Mouse (Mus musculus) small intestine, adult 2 months (tissue): ENCODE data around the gene Lgr5. TPM values are rescaled to one million over a fixed set of nuclear protein-coding genes. Genes with fewer than 3 reads are reported as not detected.

Experiments used
- H3K27ac ChIP-seq: fragments of 200-500 bp; 2 replicates; pipeline ENCODE4 v1.5.1; 2012; ENCODE audit warnings: low read depth, low read length, control low read depth, inconsistent platforms; ENCODE audit not compliant: insufficient read depth
- H3K27me3 ChIP-seq: fragments of 200-500 bp; 2 replicates; pipeline ENCODE4 v1.6.1; 2012; ENCODE audit warnings: mild to moderate bottlenecking, moderate library complexity, low read length, inconsistent platforms; ENCODE audit not compliant: control insufficient read depth, insufficient read depth
- H3K36me3 ChIP-seq: fragments of 200-500 bp; 2 replicates; pipeline ENCODE4 v1.6.1; 2012; ENCODE audit warnings: mild to moderate bottlenecking, low read length, control low read depth, inconsistent platforms; ENCODE audit not compliant: control insufficient read depth, insufficient read depth
- H3K4me1 ChIP-seq: fragments of 200-500 bp; 2 replicates; pipeline ENCODE4 v1.6.1; 2012; ENCODE audit warnings: low read length, inconsistent platforms, mixed read lengths; ENCODE audit not compliant: control insufficient read depth, insufficient read depth, insufficient read length
- H3K4me3 ChIP-seq: fragments of 200-500 bp; 2 replicates; pipeline ENCODE4 v1.5.1; 2012; ENCODE audit warnings: low read depth, mild to moderate bottlenecking, control low read depth, inconsistent platforms, low read length, moderate library complexity
- CTCF ChIP-seq: fragments of 200-500 bp; IDR thresholded peaks from 2 replicates; pipeline ENCODE4 v1.5.1; 2012; ENCODE audit warnings: low read depth, mild to moderate bottlenecking, control low read depth, inconsistent platforms, low read length, moderate library complexity, mixed read lengths; ENCODE audit not compliant: insufficient replicate concordance, insufficient read length; ENCODE audit errors: extremely low read depth
- POLR2A ChIP-seq: fragments of 200-500 bp; IDR thresholded peaks from 2 replicates; pipeline ENCODE4 v1.6.1; 2012; ENCODE audit warnings: low read depth, mild to moderate bottlenecking, control low read depth, inconsistent platforms, low read length, moderate library complexity
- whole genome bisulfite sequencing: fragments of 180-500 bp; shearing (Covaris S2); methylation state at CpG from one replicate; pipeline ENCODE4 v1.1.7; 2018; 5-methylcytosine and 5-hydroxymethylcytosine counted together
- polyA plus RNA-seq: library from polyadenylated mRNA; depleted of rRNA; stranded (reverse); fragments of >200 nt; gene quantifications from 2 replicates; pipeline ENCODE4 v1.2.3, GENCODE M21; 2012

The Lgr5 gene
- polyA plus RNA-seq, 1 experiment: 15.0 TPM

GRCm38 (mm10) chr10:115478441-115479141 lies 109.0 kb downstream of the Lgr5 start:
- H3K4me1 ChIP-seq: no peaks in the 10 kb centered on the region
- peaks cover 3% of the 10 kb centered on the region; the same call in 1 of the 2 replicates for H3K27me3 ChIP-seq
- no peak overlapping the region for H3K27ac ChIP-seq
- H3K4me3 ChIP-seq: no peak overlapping the region; the same call in 1 of the 2 replicates
- no peaks in the 10 kb centered on the region for H3K36me3 ChIP-seq
- no peak for TF ChIP-seq POLR2A
- no peak for TF ChIP-seq CTCF
- WGBS: 64% methylated on average over 20 of the region's 20 CpGs

GRCm38 (mm10) chr10:115476506-115476905 lies 111.1 kb downstream of the Lgr5 start:
- H3K36me3 ChIP-seq: no peaks in the 10 kb centered on the region
- no peak overlapping the region for H3K4me3 ChIP-seq
- TF ChIP-seq CTCF (no peak), POLR2A (no peak)
- WGBS: 90% methylated on average over 9 of the region's 9 CpGs
- H3K27ac ChIP-seq: no peak overlapping the region
- peaks cover 3% of the 10 kb centered on the region; the same call in 1 of the 2 replicates for H3K27me3 ChIP-seq
- H3K4me1 ChIP-seq: no peaks in the 10 kb centered on the region

GRCm38 (mm10) chr10:115475000-115475550 lies 112.5 kb downstream of the Lgr5 start:
- no peaks in the 10 kb centered on the region for H3K36me3 ChIP-seq
- H3K27ac ChIP-seq: no peak overlapping the region
- TF ChIP-seq CTCF (no peak), POLR2A (no peak)
- WGBS: 88% methylated on average over 7 of the region's 7 CpGs
- no peak overlapping the region for H3K4me3 ChIP-seq
- no peaks in the 10 kb centered on the region for H3K4me1 ChIP-seq
- peaks cover 3% of the 10 kb centered on the region; the same call in 1 of the 2 replicates for H3K27me3 ChIP-seq

- TF ChIP-seq CTCF (no peak), POLR2A (no peak)
- H3K4me1 ChIP-seq: no peaks in the 10 kb centered on the region
- no peaks in the 10 kb centered on the region for H3K36me3 ChIP-seq
- H3K27ac ChIP-seq: no peak overlapping the region
- 86% methylated on average over 6 of the region's 6 CpGs for WGBS
- H3K4me3 ChIP-seq: no peak overlapping the region
- H3K27me3 ChIP-seq: no peaks in the 10 kb centered on the region
Observed at GRCm38 (mm10) chr10:115473213-115473961, 114.2 kb downstream of the Lgr5 start.

- no peaks in the 10 kb centered on the region for H3K4me1 ChIP-seq
- H3K27me3 ChIP-seq: no peaks in the 10 kb centered on the region
- H3K27ac ChIP-seq: no peak overlapping the region
- WGBS: 71% methylated on average over 17 of the region's 17 CpGs
- no peaks in the 10 kb centered on the region for H3K36me3 ChIP-seq
- TF ChIP-seq CTCF: no peak
- TF ChIP-seq POLR2A: no peak
- H3K4me3 ChIP-seq: no peak overlapping the region
Observed at GRCm38 (mm10) chr10:115470621-115471334, 116.8 kb downstream of the Lgr5 start.

- Histone ChIP-seq H3K4me3 (no peak overlapping the region), H3K4me1 (no peaks in the 10 kb centered on the region), H3K27me3 (no peaks in the 10 kb centered on the region), H3K27ac (no peak overlapping the region), H3K36me3 (no peaks in the 10 kb centered on the region)
- no peak for TF ChIP-seq POLR2A
- TF ChIP-seq CTCF: no peak
- 75% methylated on average over 7 of the region's 7 CpGs for WGBS
Observed at GRCm38 (mm10) chr10:115469040-115469439, 118.5 kb downstream of the Lgr5 start.

- 85% methylated on average over 7 of the region's 7 CpGs for WGBS
- no peak for TF ChIP-seq CTCF
- H3K4me1 ChIP-seq: no peaks in the 10 kb centered on the region
- H3K27me3 ChIP-seq: no peaks in the 10 kb centered on the region
- H3K27ac ChIP-seq: no peak overlapping the region
- no peak overlapping the region for H3K4me3 ChIP-seq
- H3K36me3 ChIP-seq: no peaks in the 10 kb centered on the region
Observed at GRCm38 (mm10) chr10:115468632-115469031, 118.9 kb downstream of the Lgr5 start.
